Mouse (Mus musculus) stomach, postnatal 0 days (tissue): ENCODE data around the gene Mettl5.

Experiments used
- CTCF ChIP-seq: IDR thresholded peaks from 2 replicates; pipeline ENCODE4 v1.5.1; 2016; ENCODE audit warnings: antibody characterized with exemption, low read depth, mild to moderate bottlenecking, moderate library complexity
- EP300 ChIP-seq: optimal IDR thresholded peaks from 2 replicates; pipeline ENCODE3; 2016; ENCODE audit warnings: antibody characterized with exemption

DNA sequence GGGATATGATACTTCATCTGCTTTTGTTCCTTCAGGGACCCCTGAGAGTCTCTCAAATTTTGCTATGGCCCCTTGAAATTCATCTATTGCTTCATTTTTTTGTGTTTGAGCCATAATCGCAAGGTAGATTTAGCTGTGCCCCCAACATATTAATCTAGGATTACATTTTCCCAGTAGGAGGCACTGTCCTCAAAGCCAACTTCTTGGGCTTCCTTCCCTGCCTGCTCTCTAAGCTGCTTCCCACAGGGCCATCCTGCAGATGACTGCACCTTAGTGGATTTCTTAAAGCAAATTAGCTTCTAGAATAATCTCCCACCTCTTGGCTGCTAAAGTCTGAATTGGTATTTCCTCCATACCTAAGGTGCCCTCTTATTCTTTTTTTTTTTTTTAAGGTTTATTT lies 27.5 kb downstream of the Mettl5 start:
- TF ChIP-seq CTCF (peak; percentile 62), EP300 (no peak)
